Mouse (Mus musculus) left cerebral cortex, adult 9 months (tissue): ENCODE data around the gene Tmem41a.
"Not testable (repeated sequence)": the region's sequence is repeated elsewhere in the genome, so short reads cannot be mapped to it uniquely, and the experiment has no call there.

Source experiments
- DNase-seq, 2 experiments: peaks; one replicate each; pipeline ENCODE4 v3.0.0; 2022; ENCODE audit warnings: low spot score in 2 of 2

Tmem41a gene

DNA sequence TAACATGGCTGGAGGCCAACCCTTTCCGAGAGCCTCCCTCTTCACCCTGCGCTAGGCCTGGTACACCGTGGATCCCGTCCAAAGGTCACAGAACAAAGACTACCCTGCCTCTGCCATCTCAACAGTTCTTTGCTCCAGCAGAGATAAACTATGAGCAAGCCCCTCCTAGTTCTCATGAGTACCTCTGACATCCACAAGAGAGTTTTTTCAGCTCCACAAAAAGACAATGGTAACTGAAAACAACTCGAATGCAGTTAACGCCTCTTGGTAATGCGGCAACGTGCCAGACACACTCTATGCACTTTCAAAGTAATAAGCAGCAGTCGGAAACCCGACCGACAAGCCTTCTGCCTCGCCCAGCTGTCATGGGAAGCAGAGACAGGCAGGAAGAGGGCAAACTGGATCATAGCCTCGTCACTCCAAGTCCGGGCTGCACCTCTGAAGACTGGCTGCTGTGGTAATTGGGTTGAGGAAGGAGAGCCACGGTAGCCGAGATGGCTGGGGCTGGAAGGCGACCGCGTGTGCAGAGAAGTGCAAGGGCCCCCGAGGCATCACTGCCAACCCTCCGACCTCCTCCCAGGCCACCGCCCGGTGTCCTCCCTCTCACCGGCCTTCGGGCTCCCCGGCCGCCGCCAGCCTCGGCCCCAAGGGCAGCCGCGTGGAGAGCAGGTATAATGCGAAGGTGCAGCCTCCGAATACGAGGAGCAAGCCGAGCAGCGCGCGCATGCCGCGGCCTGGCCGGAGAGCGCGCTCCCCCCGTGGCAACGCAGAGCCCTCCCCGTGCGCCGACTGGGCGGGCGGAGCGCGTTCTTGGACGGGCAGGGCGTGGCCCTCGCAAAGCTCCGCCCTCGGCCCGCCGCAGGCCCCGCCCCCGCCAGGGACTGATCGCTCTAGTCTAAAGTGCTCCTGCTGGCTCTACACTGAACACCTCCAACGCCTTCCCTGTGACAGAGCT, at the start of gene Tmem41a:
Tmem41a (minus strand) TSS at position 792 of the 955 bp plus-strand sequence.
- DNase-seq = peak; percentile 61 to 88

GRCm38 (mm10) chr16:21996402-21996801, 49.0 kb upstream of the Tmem41a start:
- no peak for DNase-seq

GRCm38 (mm10) chr16:21995304-21995703, 48.0 kb upstream of the Tmem41a start, which contains the start of gene Liph:
Gene Liph (minus strand): TSS chr16:21995663.
- DNase-seq = no peak

GRCm38 (mm10) chr16:21991774-21992173, 44.4 kb upstream of the Tmem41a start:
- DNase-seq = no peak

GRCm38 (mm10) chr16:21990893-21991292, 43.5 kb upstream of the Tmem41a start:
- DNase-seq = not testable (repeated sequence)

DNA sequence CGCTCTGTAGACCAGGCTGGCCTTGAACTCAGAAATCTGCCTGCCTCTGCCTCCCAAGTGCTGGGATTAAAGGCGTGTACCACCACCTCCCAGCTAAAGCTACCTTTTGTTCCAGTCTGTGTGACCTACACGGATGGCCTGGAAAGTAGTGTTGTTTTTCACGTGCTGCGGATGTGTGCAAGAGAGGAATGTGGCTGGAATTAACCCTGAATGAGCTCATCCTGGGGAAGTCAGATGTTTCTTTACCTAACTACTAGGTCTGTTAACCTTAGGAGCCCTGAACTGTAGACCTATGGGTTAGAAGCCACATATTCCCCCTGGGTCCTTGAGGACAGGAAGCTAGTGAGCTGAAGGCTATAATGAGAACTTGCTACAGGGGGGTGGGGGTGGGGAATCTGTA, 40.6 kb upstream of the Tmem41a start:
- DNase-seq = no peak

DNA sequence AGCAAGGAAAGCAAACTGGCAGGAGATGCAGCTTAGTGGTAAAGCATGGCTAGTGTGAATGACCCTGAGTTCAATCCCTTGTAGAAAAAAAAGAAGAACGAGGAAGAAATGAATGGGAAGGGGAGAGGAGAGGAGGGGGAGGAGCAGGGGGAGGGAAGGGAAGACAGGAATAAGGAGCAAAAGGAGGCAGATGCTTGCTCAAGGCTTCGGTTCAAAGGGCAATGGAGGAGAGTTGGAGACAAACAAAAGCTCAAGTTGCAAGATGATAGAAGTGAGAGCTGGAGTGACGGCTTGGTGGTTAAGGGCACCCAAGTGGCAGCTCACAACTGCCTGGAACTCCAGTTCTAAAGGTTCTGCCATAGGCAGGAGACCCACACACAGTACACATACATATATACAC, 38.8 kb upstream of the Tmem41a start:
- no peak for DNase-seq

- no peak for DNase-seq
Observed at GRCm38 (mm10) chr16:21984091-21984490, 36.7 kb upstream of the Tmem41a start.

GRCm38 (mm10) chr16:21983581-21983980, 36.2 kb upstream of the Tmem41a start:
- DNase-seq = no peak

DNA sequence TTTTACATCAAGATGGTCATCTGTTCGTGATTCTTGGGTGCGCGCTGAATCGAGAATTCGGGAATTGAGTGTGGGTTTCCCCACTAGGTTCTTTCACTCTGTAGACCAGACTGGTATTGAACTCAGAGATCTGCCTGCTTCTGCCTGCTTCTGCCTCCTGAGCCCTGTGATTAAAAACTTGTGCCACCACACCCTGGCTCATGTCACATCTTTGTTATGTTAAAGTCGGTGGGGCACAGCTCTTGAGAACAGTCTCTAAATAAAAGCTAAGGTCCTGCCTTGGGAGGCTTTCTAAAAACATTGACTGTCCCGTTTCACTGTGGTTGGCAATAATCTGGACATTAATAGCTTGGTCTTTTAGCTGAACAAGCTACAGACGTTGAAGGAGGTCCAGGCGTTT, 35.8 kb upstream of the Tmem41a start:
- DNase-seq = no peak

DNA sequence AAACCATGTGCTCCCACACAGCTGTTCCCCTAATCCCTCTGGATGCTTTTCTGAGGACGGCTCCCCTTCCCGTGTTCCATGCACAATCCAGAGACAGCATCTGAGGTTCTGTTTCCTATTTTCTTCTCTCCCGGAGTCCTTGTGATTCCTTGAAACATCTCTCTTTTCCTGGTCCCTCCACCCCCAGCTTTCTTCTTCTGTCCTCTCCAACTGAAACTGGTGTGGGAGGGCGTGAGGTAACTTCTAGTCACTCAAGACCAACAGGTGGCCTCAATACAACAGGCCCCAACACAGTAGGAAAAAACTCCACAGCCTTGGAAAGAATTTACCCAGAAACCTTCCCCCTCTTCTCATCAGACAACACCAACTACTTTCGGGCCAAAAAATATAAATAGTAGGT, 30.0 kb upstream of the Tmem41a start:
- no peak for DNase-seq

- DNase-seq = no peak
Observed at GRCm38 (mm10) chr16:21976203-21976602, 28.9 kb upstream of the Tmem41a start.

GRCm38 (mm10) chr16:21971446-21971845, 24.1 kb upstream of the Tmem41a start:
- DNase-seq = no peak

DNA sequence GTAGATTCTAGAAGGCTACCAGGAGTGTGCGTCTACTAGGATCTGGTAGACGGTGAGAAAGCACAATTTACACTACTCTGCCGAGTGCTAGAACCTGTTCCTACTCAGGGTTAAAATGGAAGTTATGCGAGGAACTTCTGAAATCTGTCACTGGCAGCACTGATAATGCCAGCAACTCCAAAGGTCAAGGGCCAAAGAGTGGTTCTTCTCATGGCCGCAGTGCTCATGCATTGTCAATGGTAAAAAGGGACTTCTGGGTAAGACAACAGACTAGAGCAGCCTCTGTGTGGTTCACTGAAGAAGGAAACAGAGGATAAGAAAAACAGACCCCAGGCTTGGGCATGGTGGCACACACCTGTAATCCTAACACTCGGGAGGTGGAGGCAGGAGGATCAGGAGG, 23.2 kb upstream of the Tmem41a start:
- DNase-seq = no peak

DNA sequence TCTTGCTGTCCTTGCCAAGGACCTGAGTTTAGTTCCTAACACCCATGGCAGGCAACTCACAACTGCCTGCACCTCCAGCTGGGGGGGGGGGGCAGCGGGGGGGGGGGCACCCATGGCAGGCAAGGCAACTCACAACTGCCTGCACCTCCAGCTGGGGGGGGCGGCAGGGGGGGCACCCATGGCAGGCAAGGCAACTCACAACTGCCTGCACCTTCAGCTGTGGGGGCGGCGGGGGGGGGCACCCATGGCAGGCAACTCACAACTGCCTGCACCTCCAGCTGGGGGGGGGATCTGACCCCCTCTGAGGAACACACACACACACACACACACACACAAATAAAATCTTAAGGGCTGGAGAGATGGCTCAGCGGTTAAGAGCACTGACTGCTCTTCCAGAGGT, 22.5 kb upstream of the Tmem41a start:
- no peak for DNase-seq

GRCm38 (mm10) chr16:21965576-21965975, 18.2 kb upstream of the Tmem41a start:
- DNase-seq = no peak

- DNase-seq = no peak
Observed at GRCm38 (mm10) chr16:21955591-21955990, 8.2 kb upstream of the Tmem41a start.

DNA sequence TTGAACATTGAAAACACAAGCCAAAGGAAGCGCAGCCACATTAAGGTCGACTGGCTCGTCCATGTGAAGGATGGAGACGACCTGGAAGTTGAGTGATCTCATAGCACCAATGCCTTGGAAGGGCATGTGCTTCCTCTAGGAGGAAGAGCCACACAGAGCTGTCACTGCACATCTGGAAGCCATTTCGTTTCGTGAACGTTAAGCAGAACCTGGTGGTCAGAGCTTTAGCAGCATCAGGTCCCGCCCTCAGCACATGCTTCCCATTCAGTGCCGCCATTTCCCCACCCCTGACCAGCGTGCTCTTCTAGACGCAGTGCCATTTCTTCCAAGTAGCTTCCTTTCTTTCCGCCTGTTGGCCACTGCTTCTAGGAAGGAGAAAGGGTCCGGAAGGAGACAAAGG, 18.9 kb downstream of the Tmem41a start:
- DNase-seq = no peak

DNA sequence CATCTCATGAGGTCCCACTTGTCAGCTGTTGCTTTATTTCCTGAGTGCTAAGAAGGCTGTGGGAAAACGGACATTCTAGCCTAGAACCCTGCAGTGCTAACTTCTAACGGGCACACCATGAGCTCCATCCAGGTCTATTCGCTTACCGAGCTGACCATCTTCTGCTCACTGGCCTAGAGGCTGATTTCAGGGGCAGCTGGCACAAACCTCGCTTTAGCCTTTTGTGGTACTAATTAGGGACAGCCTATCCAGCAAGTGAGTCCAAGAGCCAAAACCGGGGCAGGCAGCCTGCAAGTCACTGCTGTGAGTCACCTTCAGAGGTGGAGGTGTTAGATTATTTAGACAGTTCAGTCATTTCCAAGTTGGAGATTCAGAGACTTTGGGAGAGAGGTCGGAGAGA, 30.7 kb downstream of the Tmem41a start:
- no peak for DNase-seq

GRCm38 (mm10) chr16:21913347-21913746, 34.0 kb downstream of the Tmem41a start:
- peak in 1 of 2 experiments; percentile 14 for DNase-seq

GRCm38 (mm10) chr16:21908906-21909305, 38.4 kb downstream of the Tmem41a start:
- not testable (repeated sequence) for DNase-seq

GRCm38 (mm10) chr16:21906902-21907301, 40.5 kb downstream of the Tmem41a start:
- DNase-seq = no peak

DNA sequence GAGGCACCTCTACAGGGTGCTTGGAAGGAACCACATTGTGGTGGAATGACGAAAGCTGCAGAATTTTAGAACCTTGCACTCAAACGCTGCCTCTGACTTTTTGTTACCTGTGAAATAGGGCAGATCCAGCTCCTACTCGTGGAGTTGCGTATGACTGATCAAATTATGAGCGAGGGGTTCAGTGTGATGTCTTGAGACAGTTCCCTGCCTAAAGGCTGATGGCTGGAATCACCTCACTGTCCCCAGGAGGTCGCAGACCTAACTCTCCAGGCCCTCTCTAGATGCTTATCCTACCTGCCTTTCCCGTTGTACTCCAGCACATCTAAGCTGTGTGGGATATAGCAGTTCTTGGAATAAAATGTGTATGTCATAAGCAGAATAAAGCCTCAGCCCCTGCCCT, 41.4 kb downstream of the Tmem41a start:
- no peak for DNase-seq
